Mouse (Mus musculus): Measurements from ENCODE around the gene 1700061G19Rik. TPM values are rescaled to one million over a fixed set of nuclear protein-coding genes. Genes with fewer than 3 reads are reported as not detected.

The 1700061G19Rik gene
- polyA plus RNA-seq, 1 experiment, result not detected

- Histone ChIP-seq H3K27me3 (ENCODE audit: control insufficient read depth, insufficient read depth, low read length) (peaks cover 13% of the 10 kb centered on the region), H3K27ac (ENCODE audit: insufficient read depth, low read depth, low read length) (no peak overlapping the region), H3K4me1 (ENCODE audit: control insufficient read depth, insufficient read depth, insufficient read length, low read length) (no peaks in the 10 kb centered on the region), H3K4me3 (ENCODE audit: low read depth, low read length) (no peak overlapping the region), H3K36me3 (ENCODE audit: control insufficient read depth, insufficient read depth, low read length) (no peaks in the 10 kb centered on the region)
- 100% methylated on average over 1 of the region's 1 CpGs for WGBS
- TF ChIP-seq CTCF (IDR thresholded peaks at IDR 0.05; ENCODE audit: extremely low read depth, insufficient read length, insufficient replicate concordance, low read depth, low read length) (no peak), POLR2A (IDR thresholded peaks at IDR 0.05; ENCODE audit: low read depth, low read length) (no peak)
Observed at GRCm38 (mm10) chr17:56832918-56833317, 42.4 kb upstream of the 1700061G19Rik start.

GRCm38 (mm10) chr17:56833381-56833780 is 41.9 kb upstream of the 1700061G19Rik start:
- peaks cover 13% of the 10 kb centered on the region for H3K27me3 ChIP-seq (ENCODE audit: control insufficient read depth, insufficient read depth, low read length)
- H3K4me3 ChIP-seq (ENCODE audit: low read depth, low read length), result no peak overlapping the region
- no peak overlapping the region for H3K27ac ChIP-seq (ENCODE audit: insufficient read depth, low read depth, low read length)
- TF ChIP-seq CTCF (IDR thresholded peaks at IDR 0.05; ENCODE audit: extremely low read depth, insufficient read length, insufficient replicate concordance, low read depth, low read length), result no peak
- TF ChIP-seq POLR2A (IDR thresholded peaks at IDR 0.05; ENCODE audit: low read depth, low read length), result no peak
- H3K4me1 ChIP-seq (ENCODE audit: control insufficient read depth, insufficient read depth, insufficient read length, low read length), result no peaks in the 10 kb centered on the region
- no peaks in the 10 kb centered on the region for H3K36me3 ChIP-seq (ENCODE audit: control insufficient read depth, insufficient read depth, low read length)
- WGBS, result 96% methylated on average over 1 of the region's 1 CpGs

- no peaks in the 10 kb centered on the region for H3K27me3 ChIP-seq (ENCODE audit: control insufficient read depth, insufficient read depth, low read length)
- TF ChIP-seq POLR2A (IDR thresholded peaks at IDR 0.05; ENCODE audit: low read depth, low read length) (no peak), CTCF (IDR thresholded peaks at IDR 0.05; ENCODE audit: extremely low read depth, insufficient read length, insufficient replicate concordance, low read depth, low read length) (no peak)
- H3K4me1 ChIP-seq (ENCODE audit: control insufficient read depth, insufficient read depth, insufficient read length, low read length), result no peaks in the 10 kb centered on the region
- 70% methylated on average over 8 of the region's 8 CpGs for WGBS
- no peaks in the 10 kb centered on the region for H3K36me3 ChIP-seq (ENCODE audit: control insufficient read depth, insufficient read depth, low read length)
- H3K27ac ChIP-seq (ENCODE audit: insufficient read depth, low read depth, low read length), result no peak overlapping the region
- H3K4me3 ChIP-seq (ENCODE audit: low read depth, low read length), result no peak overlapping the region
Observed at GRCm38 (mm10) chr17:56836336-56836735, 38.9 kb upstream of the 1700061G19Rik start.

- no peak for TF ChIP-seq POLR2A (IDR thresholded peaks at IDR 0.05; ENCODE audit: low read depth, low read length)
- TF ChIP-seq CTCF (IDR thresholded peaks at IDR 0.05; ENCODE audit: extremely low read depth, insufficient read length, insufficient replicate concordance, low read depth, low read length), result no peak
- Histone ChIP-seq H3K27me3 (ENCODE audit: control insufficient read depth, insufficient read depth, low read length) (no peaks in the 10 kb centered on the region), H3K36me3 (ENCODE audit: control insufficient read depth, insufficient read depth, low read length) (no peaks in the 10 kb centered on the region), H3K4me1 (ENCODE audit: control insufficient read depth, insufficient read depth, insufficient read length, low read length) (no peaks in the 10 kb centered on the region), H3K4me3 (ENCODE audit: low read depth, low read length) (no peak overlapping the region), H3K27ac (ENCODE audit: insufficient read depth, low read depth, low read length) (no peak overlapping the region)
- WGBS, result 79% methylated on average over 7 of the region's 7 CpGs
Observed at GRCm38 (mm10) chr17:56840524-56840923, 34.8 kb upstream of the 1700061G19Rik start.

- no peak overlapping the region for H3K4me3 ChIP-seq (ENCODE audit: low read depth, low read length)
- no peak for TF ChIP-seq CTCF (IDR thresholded peaks at IDR 0.05; ENCODE audit: extremely low read depth, insufficient read length, insufficient replicate concordance, low read depth, low read length)
- no peak for TF ChIP-seq POLR2A (IDR thresholded peaks at IDR 0.05; ENCODE audit: low read depth, low read length)
- 63% methylated on average over 5 of the region's 5 CpGs for WGBS
- H3K27me3 ChIP-seq (ENCODE audit: control insufficient read depth, insufficient read depth, low read length), result no peaks in the 10 kb centered on the region
- H3K36me3 ChIP-seq (ENCODE audit: control insufficient read depth, insufficient read depth, low read length), result no peaks in the 10 kb centered on the region
- H3K4me1 ChIP-seq (ENCODE audit: control insufficient read depth, insufficient read depth, insufficient read length, low read length), result no peaks in the 10 kb centered on the region
- H3K27ac ChIP-seq (ENCODE audit: insufficient read depth, low read depth, low read length), result no peak overlapping the region
Observed at GRCm38 (mm10) chr17:56842173-56842572, 33.1 kb upstream of the 1700061G19Rik start.

- Histone ChIP-seq H3K36me3 (ENCODE audit: control insufficient read depth, insufficient read depth, low read length) (no peaks in the 10 kb centered on the region), H3K4me3 (ENCODE audit: low read depth, low read length) (no peak overlapping the region), H3K27ac (ENCODE audit: insufficient read depth, low read depth, low read length) (no peak overlapping the region), H3K27me3 (ENCODE audit: control insufficient read depth, insufficient read depth, low read length) (no peaks in the 10 kb centered on the region), H3K4me1 (ENCODE audit: control insufficient read depth, insufficient read depth, insufficient read length, low read length) (no peaks in the 10 kb centered on the region)
- TF ChIP-seq CTCF (IDR thresholded peaks at IDR 0.05; ENCODE audit: extremely low read depth, insufficient read length, insufficient replicate concordance, low read depth, low read length), result no peak
- no peak for TF ChIP-seq POLR2A (IDR thresholded peaks at IDR 0.05; ENCODE audit: low read depth, low read length)
- 82% methylated on average over 5 of the region's 5 CpGs for WGBS
Observed at GRCm38 (mm10) chr17:56843678-56844077, 31.6 kb upstream of the 1700061G19Rik start.

- Histone ChIP-seq H3K4me1 (ENCODE audit: control insufficient read depth, insufficient read depth, insufficient read length, low read length) (no peaks in the 10 kb centered on the region), H3K27me3 (ENCODE audit: control insufficient read depth, insufficient read depth, low read length) (no peaks in the 10 kb centered on the region), H3K36me3 (ENCODE audit: control insufficient read depth, insufficient read depth, low read length) (no peaks in the 10 kb centered on the region), H3K27ac (ENCODE audit: insufficient read depth, low read depth, low read length) (no peak overlapping the region), H3K4me3 (ENCODE audit: low read depth, low read length) (no peak overlapping the region)
- WGBS, result 71% methylated on average over 5 of the region's 5 CpGs
- TF ChIP-seq CTCF (IDR thresholded peaks at IDR 0.05; ENCODE audit: extremely low read depth, insufficient read length, insufficient replicate concordance, low read depth, low read length) (no peak), POLR2A (IDR thresholded peaks at IDR 0.05; ENCODE audit: low read depth, low read length) (no peak)
Observed at GRCm38 (mm10) chr17:56848785-56849184, 26.5 kb upstream of the 1700061G19Rik start.

- Histone ChIP-seq H3K4me3 (ENCODE audit: low read depth, low read length) (no peak overlapping the region), H3K27me3 (ENCODE audit: control insufficient read depth, insufficient read depth, low read length) (no peaks in the 10 kb centered on the region), H3K36me3 (ENCODE audit: control insufficient read depth, insufficient read depth, low read length) (no peaks in the 10 kb centered on the region), H3K4me1 (ENCODE audit: control insufficient read depth, insufficient read depth, insufficient read length, low read length) (no peaks in the 10 kb centered on the region), H3K27ac (ENCODE audit: insufficient read depth, low read depth, low read length) (no peak overlapping the region)
- 83% methylated on average over 13 of the region's 13 CpGs for WGBS
- no peak for TF ChIP-seq CTCF (IDR thresholded peaks at IDR 0.05; ENCODE audit: extremely low read depth, insufficient read length, insufficient replicate concordance, low read depth, low read length)
- TF ChIP-seq POLR2A (IDR thresholded peaks at IDR 0.05; ENCODE audit: low read depth, low read length), result no peak
Observed at GRCm38 (mm10) chr17:56849710-56850109, 25.6 kb upstream of the 1700061G19Rik start.
